Mouse (Mus musculus): ENCODE results near the gene Apbb2. TPM values are rescaled to one million over a fixed set of nuclear protein-coding genes. Genes with fewer than 3 reads are reported as not detected.

The Apbb2 gene
- polyA plus RNA-seq, 1 experiment = 1.2 TPM

- TF ChIP-seq POLR2A (IDR thresholded peaks at IDR 0.05; ENCODE audit: control insufficient read depth, low read depth, low read length) (no peak), CTCF (IDR thresholded peaks at IDR 0.05; ENCODE audit: control insufficient read depth, insufficient read depth, insufficient replicate concordance, low read depth, low read length) (no peak)
- no peak overlapping the region for H3K4me3 ChIP-seq (ENCODE audit: control insufficient read depth, low read depth, low read length)
- H3K27me3 ChIP-seq (ENCODE audit: control insufficient read depth, insufficient read depth, low read length) = no peaks in the 10 kb centered on the region
- H3K4me1 ChIP-seq (ENCODE audit: control insufficient read depth, insufficient read depth, low read length) = no peaks in the 10 kb centered on the region
- no peak overlapping the region for H3K27ac ChIP-seq (ENCODE audit: control insufficient read depth, insufficient read depth, low read depth, low read length)
- no peaks in the 10 kb centered on the region for H3K36me3 ChIP-seq (ENCODE audit: control insufficient read depth, insufficient read depth, low read length)
Measured at GRCm38 (mm10) chr5:66310806-66311205, 307.8 kb downstream of the Apbb2 start.

- Histone ChIP-seq H3K27me3 (ENCODE audit: control insufficient read depth, insufficient read depth, low read length) (no peaks in the 10 kb centered on the region), H3K4me3 (ENCODE audit: control insufficient read depth, low read depth, low read length) (no peak overlapping the region), H3K36me3 (ENCODE audit: control insufficient read depth, insufficient read depth, low read length) (no peaks in the 10 kb centered on the region), H3K4me1 (ENCODE audit: control insufficient read depth, insufficient read depth, low read length) (no peaks in the 10 kb centered on the region), H3K27ac (ENCODE audit: control insufficient read depth, insufficient read depth, low read depth, low read length) (no peak overlapping the region)
- TF ChIP-seq CTCF (IDR thresholded peaks at IDR 0.05; ENCODE audit: control insufficient read depth, insufficient read depth, insufficient replicate concordance, low read depth, low read length) (no peak), POLR2A (IDR thresholded peaks at IDR 0.05; ENCODE audit: control insufficient read depth, low read depth, low read length) (no peak)
Measured at GRCm38 (mm10) chr5:66310328-66310727, 308.3 kb downstream of the Apbb2 start.

DNA sequence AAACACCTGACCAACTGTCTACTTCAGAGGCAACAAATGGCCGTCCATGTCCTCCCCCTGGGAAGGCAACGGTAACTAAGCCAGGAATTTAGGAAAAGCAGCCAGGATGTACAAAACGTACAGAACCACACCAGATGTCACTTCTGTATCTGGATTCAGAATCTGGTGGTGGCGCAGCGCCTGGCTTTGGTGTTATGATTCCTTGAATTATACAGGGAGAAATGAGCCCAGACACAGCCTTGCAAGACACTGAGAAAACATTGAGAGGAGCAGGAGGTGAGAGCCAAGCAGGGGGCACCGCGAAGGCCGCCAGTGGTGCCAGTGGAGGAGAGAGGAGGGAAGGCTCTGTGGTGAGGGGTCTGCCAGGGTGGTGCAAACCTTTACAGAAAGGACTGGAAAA, 313.1 kb downstream of the Apbb2 start:
- TF ChIP-seq POLR2A (IDR thresholded peaks at IDR 0.05; ENCODE audit: control insufficient read depth, low read depth, low read length) (no peak), CTCF (IDR thresholded peaks at IDR 0.05; ENCODE audit: control insufficient read depth, insufficient read depth, insufficient replicate concordance, low read depth, low read length) (no peak)
- H3K36me3 ChIP-seq (ENCODE audit: control insufficient read depth, insufficient read depth, low read length) = no peaks in the 10 kb centered on the region
- H3K27me3 ChIP-seq (ENCODE audit: control insufficient read depth, insufficient read depth, low read length) = no peaks in the 10 kb centered on the region
- H3K4me3 ChIP-seq (ENCODE audit: control insufficient read depth, low read depth, low read length) = no peak overlapping the region
- no peak overlapping the region for H3K27ac ChIP-seq (ENCODE audit: control insufficient read depth, insufficient read depth, low read depth, low read length)
- no peaks in the 10 kb centered on the region for H3K4me1 ChIP-seq (ENCODE audit: control insufficient read depth, insufficient read depth, low read length)

GRCm38 (mm10) chr5:66304300-66305067, 314.1 kb downstream of the Apbb2 start:
- Histone ChIP-seq H3K27me3 (ENCODE audit: control insufficient read depth, insufficient read depth, low read length) (no peaks in the 10 kb centered on the region), H3K36me3 (ENCODE audit: control insufficient read depth, insufficient read depth, low read length) (no peaks in the 10 kb centered on the region), H3K27ac (ENCODE audit: control insufficient read depth, insufficient read depth, low read depth, low read length) (no peak overlapping the region), H3K4me1 (ENCODE audit: control insufficient read depth, insufficient read depth, low read length) (no peaks in the 10 kb centered on the region), H3K4me3 (ENCODE audit: control insufficient read depth, low read depth, low read length) (no peak overlapping the region)
- TF ChIP-seq POLR2A (IDR thresholded peaks at IDR 0.05; ENCODE audit: control insufficient read depth, low read depth, low read length) (no peak), CTCF (IDR thresholded peaks at IDR 0.05; ENCODE audit: control insufficient read depth, insufficient read depth, insufficient replicate concordance, low read depth, low read length) (no peak)

DNA sequence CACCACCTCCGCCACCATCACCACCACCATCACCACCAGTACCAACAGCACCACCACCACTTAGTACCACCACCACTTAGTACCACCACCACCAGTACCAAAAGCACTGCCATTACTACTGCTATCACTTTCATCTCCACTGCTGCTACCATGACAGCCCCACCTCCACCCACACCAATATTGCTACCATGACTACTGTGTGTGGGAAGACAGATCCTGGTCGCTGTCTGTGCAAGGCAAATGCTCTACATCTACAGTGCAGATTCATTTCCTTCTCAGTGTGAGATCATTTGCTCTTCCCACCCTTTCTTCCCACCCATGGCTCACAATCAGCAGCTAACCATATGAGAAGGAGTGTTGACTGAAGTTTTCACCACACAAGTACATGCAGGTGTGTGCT, 315.7 kb downstream of the Apbb2 start:
- H3K27ac ChIP-seq (ENCODE audit: control insufficient read depth, insufficient read depth, low read depth, low read length) = no peak overlapping the region
- H3K27me3 ChIP-seq (ENCODE audit: control insufficient read depth, insufficient read depth, low read length) = no peaks in the 10 kb centered on the region
- TF ChIP-seq CTCF (IDR thresholded peaks at IDR 0.05; ENCODE audit: control insufficient read depth, insufficient read depth, insufficient replicate concordance, low read depth, low read length) = no peak
- TF ChIP-seq POLR2A (IDR thresholded peaks at IDR 0.05; ENCODE audit: control insufficient read depth, low read depth, low read length) = no peak
- H3K36me3 ChIP-seq (ENCODE audit: control insufficient read depth, insufficient read depth, low read length) = no peaks in the 10 kb centered on the region
- H3K4me1 ChIP-seq (ENCODE audit: control insufficient read depth, insufficient read depth, low read length) = no peaks in the 10 kb centered on the region
- no peak overlapping the region for H3K4me3 ChIP-seq (ENCODE audit: control insufficient read depth, low read depth, low read length)

DNA sequence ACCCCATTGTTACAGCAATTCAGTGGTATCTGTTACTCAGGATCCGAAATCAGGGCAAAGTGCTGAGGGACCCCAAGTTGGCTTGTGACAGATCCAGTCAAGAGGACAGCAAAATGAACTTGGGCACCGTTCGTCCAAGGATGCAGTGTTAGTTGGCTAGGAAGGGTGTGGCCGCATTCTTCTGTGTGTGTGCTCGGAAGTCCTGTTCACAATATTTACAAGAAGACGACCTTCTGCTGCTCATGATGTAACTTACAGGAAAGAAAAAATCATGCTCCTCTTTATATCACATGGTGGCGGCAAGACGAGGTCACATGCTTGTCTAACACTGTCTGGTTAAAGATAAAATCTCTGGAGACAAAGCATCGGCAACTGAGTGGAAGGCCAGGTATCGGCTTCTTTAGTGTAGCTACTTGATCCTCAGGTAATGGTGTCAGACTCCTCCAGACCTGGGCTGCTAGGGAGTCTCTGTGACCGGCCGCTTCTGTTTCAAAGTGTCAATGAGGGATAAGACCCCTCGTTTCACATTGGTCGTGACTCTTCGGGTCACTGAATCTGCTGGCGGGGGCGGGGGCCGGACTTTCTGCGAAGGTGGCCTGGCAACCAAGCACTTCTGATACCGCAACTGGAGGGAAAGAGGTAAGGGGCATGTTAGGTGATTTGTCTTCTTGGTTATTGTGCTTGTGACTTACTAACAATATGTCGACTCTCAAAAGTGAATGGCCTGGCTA, 316.3 kb downstream of the Apbb2 start:
- no peaks in the 10 kb centered on the region for H3K27me3 ChIP-seq (ENCODE audit: control insufficient read depth, insufficient read depth, low read length)
- H3K27ac ChIP-seq (ENCODE audit: control insufficient read depth, insufficient read depth, low read depth, low read length) = no peak overlapping the region
- H3K4me3 ChIP-seq (ENCODE audit: control insufficient read depth, low read depth, low read length) = no peak overlapping the region
- H3K36me3 ChIP-seq (ENCODE audit: control insufficient read depth, insufficient read depth, low read length) = no peaks in the 10 kb centered on the region
- TF ChIP-seq POLR2A (IDR thresholded peaks at IDR 0.05; ENCODE audit: control insufficient read depth, low read depth, low read length) (no peak), CTCF (IDR thresholded peaks at IDR 0.05; ENCODE audit: control insufficient read depth, insufficient read depth, insufficient replicate concordance, low read depth, low read length) (no peak)
- no peaks in the 10 kb centered on the region for H3K4me1 ChIP-seq (ENCODE audit: control insufficient read depth, insufficient read depth, low read length)

- Histone ChIP-seq H3K27ac (ENCODE audit: control insufficient read depth, insufficient read depth, low read depth, low read length) (no peak overlapping the region), H3K4me1 (ENCODE audit: control insufficient read depth, insufficient read depth, low read length) (no peaks in the 10 kb centered on the region), H3K36me3 (ENCODE audit: control insufficient read depth, insufficient read depth, low read length) (no peaks in the 10 kb centered on the region), H3K4me3 (ENCODE audit: control insufficient read depth, low read depth, low read length) (no peak overlapping the region), H3K27me3 (ENCODE audit: control insufficient read depth, insufficient read depth, low read length) (no peaks in the 10 kb centered on the region)
- no peak for TF ChIP-seq POLR2A (IDR thresholded peaks at IDR 0.05; ENCODE audit: control insufficient read depth, low read depth, low read length)
- TF ChIP-seq CTCF (IDR thresholded peaks at IDR 0.05; ENCODE audit: control insufficient read depth, insufficient read depth, insufficient replicate concordance, low read depth, low read length) = no peak
Measured at GRCm38 (mm10) chr5:66300576-66300975, 318.0 kb downstream of the Apbb2 start.
